Mouse (Mus musculus): ENCODE results near the gene Trpt1. TPM values are rescaled to one million over a fixed set of nuclear protein-coding genes. Genes with fewer than 3 reads are reported as not detected.

The Trpt1 gene
- total and polyA plus RNA-seq, 2 experiments from 2014 or later = 23.5 to 31.1 TPM

- Histone ChIP-seq H3K9me3 (ENCODE audit: low read length) (no peaks in the 10 kb centered on the region), H3K9ac (replicated peaks; ENCODE audit: low read length) (peak overlapping the region; percentile 59), H3K4me1 (ENCODE audit: insufficient read depth, low read length) (peaks cover 14% of the 10 kb centered on the region), H3K36me3 (ENCODE audit: insufficient read depth, low read length) (0 out of 2 replicates have a peak, but pooled peaks cover 4% of the 10 kb centered on the region), H3K27me3 (ENCODE audit: insufficient read depth, low read length) (no peaks in the 10 kb centered on the region), H3K27ac (peak overlapping the region; percentile 91), H3K4me3 (ENCODE audit: low read length) (peak overlapping the region; percentile 61), H3K4me2 (ENCODE audit: low read depth, low read length) (peak overlapping the region; percentile 99)
- ATAC-seq (peak; percentile 88), DNase-seq (ENCODE audit: low spot score) (peak; percentile 95)
- TF ChIP-seq CTCF (IDR thresholded peaks at IDR 0.05; ENCODE audit: low read depth) = no peak
- WGBS = 0% methylated on average over 35 of the region's 35 CpGs
These were observed 44.5 kb upstream of the Trpt1 start for GRCm38 (mm10) chr19:6951381-6951968.

- 2% methylated on average over 31 of the region's 31 CpGs for WGBS
- no peak for TF ChIP-seq CTCF (IDR thresholded peaks at IDR 0.05; ENCODE audit: low read depth)
- Histone ChIP-seq H3K9me3 (ENCODE audit: low read length) (no peaks in the 10 kb centered on the region), H3K27ac (peak overlapping the region; percentile 91), H3K4me3 (ENCODE audit: low read length) (peak overlapping the region; percentile 61), H3K4me2 (ENCODE audit: low read depth, low read length) (peak overlapping the region; percentile 99), H3K27me3 (ENCODE audit: insufficient read depth, low read length) (no peaks in the 10 kb centered on the region), H3K4me1 (ENCODE audit: insufficient read depth, low read length) (peaks cover 14% of the 10 kb centered on the region), H3K36me3 (ENCODE audit: insufficient read depth, low read length) (0 out of 2 replicates have a peak, but pooled peaks cover 4% of the 10 kb centered on the region), H3K9ac (replicated peaks; ENCODE audit: low read length) (peak overlapping the region; percentile 59)
- peak; percentile 48 for ATAC-seq
- peak; percentile 73 for DNase-seq (ENCODE audit: low spot score)
These were observed 43.8 kb upstream of the Trpt1 start for GRCm38 (mm10) chr19:6951994-6952711.

- peaks cover 14% of the 10 kb centered on the region for H3K4me1 ChIP-seq (ENCODE audit: insufficient read depth, low read length)
- no peak for DNase-seq (ENCODE audit: low spot score)
- no peak for TF ChIP-seq CTCF (IDR thresholded peaks at IDR 0.05; ENCODE audit: low read depth)
- 0 out of 2 replicates have a peak, but pooled peaks cover 4% of the 10 kb centered on the region for H3K36me3 ChIP-seq (ENCODE audit: insufficient read depth, low read length)
- peak overlapping the region; percentile 59; the same call in 1 of the 2 replicates for H3K9ac ChIP-seq (replicated peaks; ENCODE audit: low read length)
- 15% methylated on average over 3 of the region's 3 CpGs for WGBS
- H3K4me3 ChIP-seq (ENCODE audit: low read length) = peak overlapping the region; percentile 61; the same call in 1 of the 2 replicates
- H3K27ac ChIP-seq = peak overlapping the region; percentile 91; the same call in 1 of the 2 replicates
- H3K27me3 ChIP-seq (ENCODE audit: insufficient read depth, low read length) = no peaks in the 10 kb centered on the region
- ATAC-seq = no peak
- H3K4me2 ChIP-seq (ENCODE audit: low read depth, low read length) = peak overlapping the region; percentile 99
- no peaks in the 10 kb centered on the region for H3K9me3 ChIP-seq (ENCODE audit: low read length)
These were observed 43.3 kb upstream of the Trpt1 start for GRCm38 (mm10) chr19:6952712-6953037.

- Histone ChIP-seq H3K27ac (no peak overlapping the region), H3K27me3 (ENCODE audit: insufficient read depth, low read length) (no peaks in the 10 kb centered on the region), H3K4me1 (ENCODE audit: insufficient read depth, low read length) (peaks cover 14% of the 10 kb centered on the region), H3K36me3 (ENCODE audit: insufficient read depth, low read length) (0 out of 2 replicates have a peak, but pooled peaks cover 4% of the 10 kb centered on the region), H3K9ac (replicated peaks; ENCODE audit: low read length) (no peak overlapping the region), H3K9me3 (ENCODE audit: low read length) (no peaks in the 10 kb centered on the region), H3K4me2 (ENCODE audit: low read depth, low read length) (no peak overlapping the region), H3K4me3 (ENCODE audit: low read length) (no peak overlapping the region)
- WGBS = 53% methylated on average over 9 of the region's 9 CpGs
- no peak for DNase-seq (ENCODE audit: low spot score)
- no peak for ATAC-seq
- TF ChIP-seq CTCF (IDR thresholded peaks at IDR 0.05; ENCODE audit: low read depth) = peak; percentile 42
These were observed 41.9 kb upstream of the Trpt1 start for GRCm38 (mm10) chr19:6954046-6954445.

- no peaks in the 10 kb centered on the region for H3K27me3 ChIP-seq (ENCODE audit: insufficient read depth, low read length)
- H3K4me3 ChIP-seq (ENCODE audit: low read length) = no peak overlapping the region
- H3K9me3 ChIP-seq (ENCODE audit: low read length) = no peaks in the 10 kb centered on the region
- no peak for TF ChIP-seq CTCF (IDR thresholded peaks at IDR 0.05; ENCODE audit: low read depth)
- 0 out of 2 replicates have a peak, but pooled peaks cover 4% of the 10 kb centered on the region for H3K36me3 ChIP-seq (ENCODE audit: insufficient read depth, low read length)
- H3K4me1 ChIP-seq (ENCODE audit: insufficient read depth, low read length) = peaks cover 14% of the 10 kb centered on the region
- no peak overlapping the region for H3K4me2 ChIP-seq (ENCODE audit: low read depth, low read length)
- WGBS = 81% methylated on average over 7 of the region's 7 CpGs
- DNase-seq (ENCODE audit: low spot score) = no peak
- no peak overlapping the region for H3K27ac ChIP-seq
- H3K9ac ChIP-seq (replicated peaks; ENCODE audit: low read length) = no peak overlapping the region
- ATAC-seq = no peak
These were observed 40.5 kb upstream of the Trpt1 start for GRCm38 (mm10) chr19:6955424-6955823.

- H3K27me3 ChIP-seq (ENCODE audit: insufficient read depth, low read length) = no peaks in the 10 kb centered on the region
- ATAC-seq = no peak
- no peak for TF ChIP-seq CTCF (IDR thresholded peaks at IDR 0.05; ENCODE audit: low read depth)
- no peak for DNase-seq (ENCODE audit: low spot score)
- no peaks in the 10 kb centered on the region for H3K9me3 ChIP-seq (ENCODE audit: low read length)
- 86% methylated on average over 10 of the region's 10 CpGs for WGBS
- no peak overlapping the region for H3K9ac ChIP-seq (replicated peaks; ENCODE audit: low read length)
- no peak overlapping the region for H3K4me2 ChIP-seq (ENCODE audit: low read depth, low read length)
- 0 out of 2 replicates have a peak, but pooled peaks cover 4% of the 10 kb centered on the region for H3K36me3 ChIP-seq (ENCODE audit: insufficient read depth, low read length)
- no peak overlapping the region for H3K27ac ChIP-seq
- H3K4me3 ChIP-seq (ENCODE audit: low read length) = no peak overlapping the region
- H3K4me1 ChIP-seq (ENCODE audit: insufficient read depth, low read length) = peaks cover 14% of the 10 kb centered on the region
These were observed 39.5 kb upstream of the Trpt1 start for GRCm38 (mm10) chr19:6956461-6956860.
